In genomic region chr14:100458727-100459447, GRCm38 (mm10) we compare ENCODE assay signal across 8 mouse cellular contexts.
DNase-seq lines count a peak whose midpoint lies in the region; TF ChIP-seq lines count a peak whose summit lies in the region.

No protein-coding gene starts in this region.

- no peak overlapping the region for H3K4me3 ChIP-seq in ES-E14 (ENCODE audit: insufficient read depth in 1 of 2, low read depth in 1 of 2, low read length in 2 of 2, poor library complexity in 1 of 2, severe bottlenecking in 1 of 2)

- peaks cover 2 to 11% of the 10 kb centered on the region in 2 experiments; a peak in 3 of 4 replicates for H3K4me1 ChIP-seq in ES-E14 (ENCODE audit: control insufficient read depth in 2 of 2, insufficient read depth in 2 of 2, low read length in 2 of 2, poor library complexity in 1 of 2)

- H3K27ac ChIP-seq in ES-E14 (ENCODE audit: insufficient read depth, low read depth, low read length, poor library complexity, severe bottlenecking): no peak overlapping the region; the same call in 1 of the 2 replicates

- in situ Hi-C loops in ES-E14 (cut with MboI; ENCODE audit: low sequenced_read_pairs in 2 of 2, unreplicated experiment in 2 of 2): no loop called here

- peak; percentile 92 for DNase-seq in ES-E14 (ENCODE audit: low read depth, low spot score)
- DNase-seq in cerebellum, adult 18-20 months: peak; percentile 45 to 57
- DNase-seq in forelimb bud, embryonic 11.5 days (ENCODE audit: low read depth, low spot score): peak; percentile 94
- DNase-seq in hindlimb bud, embryonic 11.5 days (ENCODE audit: extremely low spot score, low read depth, low spot score): peak; percentile 91
- peak; percentile 82 to 87 for DNase-seq in layer of hippocampus, postnatal 36 days
- DNase-seq in lung, postnatal 14 days: peak; percentile 46
- peak; percentile 84 for DNase-seq in retina, embryonic 14.5 days (ENCODE audit: low spot score)
- DNase-seq in thymus, postnatal 4 days: peak; percentile 41

- H3K9ac ChIP-seq in ES-E14 (ENCODE audit: insufficient read depth, low read depth, low read length, poor library complexity, severe bottlenecking): no peak overlapping the region

- H3K36me3 ChIP-seq in ES-E14 (ENCODE audit: control insufficient read depth, insufficient read depth, low read length, poor library complexity, severe bottlenecking): no peaks in the 10 kb centered on the region

- H3K9me3 ChIP-seq in ES-E14 (ENCODE audit: control insufficient read depth, insufficient read depth, low read depth, low read length): no peaks in the 10 kb centered on the region

TF ChIP-seq in ES-E14, 5 proteins besides CTCF, POLR2A, EP300 and RAD21:
- TF ChIP-seq CHD2 (IDR thresholded peaks at IDR 0.05; ENCODE audit: low read depth, low read length) (no peak), HCFC1 (IDR thresholded peaks at IDR 0.05; ENCODE audit: borderline replicate concordance, insufficient read depth, low read length) (no peak)

Comparison
In these comparisons a context has a peak if more than half of its experiments do, and no peak if none do; other contexts are left out.
1. DNase-seq: peak in every context shown above with its lines; median percentile 94 in forelimb bud, embryonic 11.5 days; 92 in ES-E14; 91 in hindlimb bud, embryonic 11.5 days; 84 in layer of hippocampus, postnatal 36 days; 84 in retina, embryonic 14.5 days; 51 in cerebellum, adult 18-20 months; 46 in lung, postnatal 14 days; 41 in thymus, postnatal 4 days.